Mouse (Mus musculus) MEL (cell line): ENCODE measurements around the gene Obp2a.

ENCODE experiments used
- CHD1 ChIP-seq: IDR thresholded peaks from 2 replicates; pipeline ENCODE4 v1.6.1; 2012; ENCODE audit warnings: low read depth, mild to moderate bottlenecking, inconsistent platforms, low read length, improper control_type of control experiment
- CTCF ChIP-seq, 3 experiments: IDR thresholded peaks in 2 of 3; conservative IDR thresholded peaks in 1 of 3; 2 replicates each; pipeline ENCODE4 v1.5.1; 2011 to 2012; ENCODE audit warnings: low read length in 3 of 3, low read depth in 2 of 3, mild to moderate bottlenecking in 2 of 3, improper control_type of control experiment in 1 of 3, inconsistent platforms in 1 of 3, mixed read lengths in 1 of 3, moderate library complexity in 1 of 3; ENCODE audit not compliant: control insufficient read depth in 1 of 3, insufficient read depth in 1 of 3, poor library complexity in 1 of 3, severe bottlenecking in 1 of 3
- POLR2AphosphoS5 ChIP-seq: IDR thresholded peaks from 2 replicates; pipeline ENCODE4 v1.6.1; 2012; ENCODE audit warnings: low read depth, borderline replicate concordance, mild to moderate bottlenecking, inconsistent platforms, low read length, moderate library complexity, mixed read lengths
- ZKSCAN1 ChIP-seq: IDR thresholded peaks from 2 replicates; pipeline ENCODE4 v1.6.1; 2012; ENCODE audit warnings: low read depth, mild to moderate bottlenecking, inconsistent platforms, low read length, improper control_type of control experiment, moderate library complexity

DNA sequence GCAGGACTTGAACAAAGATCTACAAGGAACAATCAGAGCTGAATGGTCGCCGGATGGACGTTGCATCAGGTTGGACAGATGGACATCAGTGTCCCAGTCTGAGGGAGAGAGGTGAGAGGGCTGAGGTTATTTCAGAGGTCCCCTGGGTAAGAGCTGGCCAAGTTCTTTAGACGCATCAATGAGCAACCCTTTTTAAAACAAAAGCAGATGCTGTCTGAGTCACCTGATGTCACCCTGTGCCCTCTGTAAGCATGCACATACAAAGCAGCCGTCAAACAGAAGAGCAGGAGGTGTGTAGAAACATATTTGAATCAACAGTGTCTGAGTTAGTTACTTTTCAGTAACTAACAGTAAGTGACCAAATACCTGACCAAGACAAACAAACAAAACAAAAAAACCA is 35.7 kb upstream of the Obp2a start:
- TF ChIP-seq CTCF (IDR thresholded peaks at IDR 0.05 in 2 of 3, conservative IDR thresholded peaks at IDR 0.05 in 1 of 3; ENCODE audit: control insufficient read depth in 1 of 3, insufficient read depth in 1 of 3, low read depth in 2 of 3, low read length in 3 of 3, poor library complexity in 1 of 3, severe bottlenecking in 1 of 3): no peak
- no peak for TF ChIP-seq CHD1
- no peak for TF ChIP-seq ZKSCAN1
- no peak for TF ChIP-seq POLR2AphosphoS5
